Mouse (Mus musculus) urinary bladder, postnatal 4 days (tissue): ENCODE data around the gene Pim3.
"Not testable (repeated sequence)": the region's sequence is repeated elsewhere in the genome, so short reads cannot be mapped to it uniquely, and the experiment has no call there.

ENCODE experiments used
- DNase-seq, 2 experiments: peaks; one replicate each; pipeline ENCODE4 v3.0.0; 2021 to 2022; ENCODE audit warnings: low spot score in 2 of 2

Pim3 gene

GRCm38 (mm10) chr15:88861772-88862622, at the start of gene Pim3:
TSS of gene Pim3 (plus strand) at chr15:88862186.
- DNase-seq = peak; percentile 94 to 96

- DNase-seq = no peak
Observed at GRCm38 (mm10) chr15:88813262-88813661, 48.7 kb upstream of the Pim3 start.

- DNase-seq = not testable (repeated sequence)
Observed at GRCm38 (mm10) chr15:88813873-88814272, 48.1 kb upstream of the Pim3 start.

GRCm38 (mm10) chr15:88814411-88815047, 47.5 kb upstream of the Pim3 start:
- no peak for DNase-seq

GRCm38 (mm10) chr15:88815196-88815700, 46.7 kb upstream of the Pim3 start:
- DNase-seq = no peak

GRCm38 (mm10) chr15:88819026-88819905, 42.7 kb upstream of the Pim3 start, which contains the start of the genes Alg12 and Creld2:
TSS of gene Alg12 (minus strand) at chr15:88819318.
TSS of gene Creld2 (plus strand) at chr15:88819646.
- peak; percentile 99 for DNase-seq

- DNase-seq = no peak
Observed at GRCm38 (mm10) chr15:88819906-88820303, 42.1 kb upstream of the Pim3 start.

- no peak for DNase-seq
Observed at GRCm38 (mm10) chr15:88821403-88821802, 40.6 kb upstream of the Pim3 start.

- DNase-seq = no peak
Observed at GRCm38 (mm10) chr15:88822513-88822912, 39.5 kb upstream of the Pim3 start.

GRCm38 (mm10) chr15:88823376-88823775, 38.6 kb upstream of the Pim3 start:
- no peak for DNase-seq

GRCm38 (mm10) chr15:88827466-88827865, 34.5 kb upstream of the Pim3 start:
- no peak for DNase-seq

GRCm38 (mm10) chr15:88827991-88828799, 33.8 kb upstream of the Pim3 start:
- peak; percentile 51 to 69 for DNase-seq

- peak; percentile 77 to 92 for DNase-seq
Observed at GRCm38 (mm10) chr15:88828800-88829705, 32.9 kb upstream of the Pim3 start.

- no peak for DNase-seq
Observed at GRCm38 (mm10) chr15:88829791-88830440, 32.1 kb upstream of the Pim3 start.

GRCm38 (mm10) chr15:88830696-88831095, 31.3 kb upstream of the Pim3 start:
- no peak for DNase-seq

GRCm38 (mm10) chr15:88831482-88831881, 30.5 kb upstream of the Pim3 start:
- DNase-seq = no peak

- DNase-seq = no peak
Observed at GRCm38 (mm10) chr15:88832536-88832935, 29.4 kb upstream of the Pim3 start.

GRCm38 (mm10) chr15:88836031-88836430, 26.0 kb upstream of the Pim3 start:
- no peak for DNase-seq

GRCm38 (mm10) chr15:88836571-88836970, 25.4 kb upstream of the Pim3 start:
- no peak for DNase-seq
